Mouse (Mus musculus) cortical plate, adult 2 months (tissue): Measurements from ENCODE around the gene Poc1b.

Experiments used
- CTCF ChIP-seq: fragments of 200-500 bp; IDR thresholded peaks from 2 replicates; pipeline ENCODE4 v1.5.1; 2011; ENCODE audit warnings: mild to moderate bottlenecking, control low read depth, low read length; ENCODE audit not compliant: insufficient read depth; ENCODE audit errors: extremely low read depth
- POLR2A ChIP-seq: fragments of 200-500 bp; IDR thresholded peaks from 2 replicates; pipeline ENCODE4 v1.6.1; 2011; ENCODE audit warnings: mild to moderate bottlenecking, low read length, control low read depth; ENCODE audit not compliant: insufficient read depth; ENCODE audit errors: extremely low read depth

GRCm38 (mm10) chr10:99078621-99079020, 28.2 kb upstream of the Poc1b start:
- TF ChIP-seq CTCF (no peak), POLR2A (no peak)
